Mouse (Mus musculus) layer of hippocampus, adult 6 months (tissue): ENCODE data around the gene Ints7. TPM values are rescaled to one million over a fixed set of nuclear protein-coding genes. Genes with fewer than 3 reads are reported as not detected.

ENCODE experiments used
- long read RNA-seq, 2 experiments: library from polyadenylated mRNA; unstranded; transcript quantifications; one replicate each; pipeline ENCODE4 v2.0.0; 2019 to 2020
- polyA plus RNA-seq: library from polyadenylated mRNA; unstranded; fragments of <200 nt; fragmentation: Nextera tagmentation; gene quantifications from 2 replicates; pipeline ENCODE4 v1.2.3, GENCODE M21; 2021

Ints7 gene
- polyA plus RNA-seq: 9.7 and 12.5 TPM in 2 replicates
- long read RNA-seq, experiment 1, full-length matches to known transcripts: 4 of 19 reads
- long read RNA-seq, experiment 1, partial matches to known transcripts: 7 of 19 reads
- long read RNA-seq, experiment 1, other reads (novel, unspliced or antisense): 8 of 19 reads
- long read RNA-seq, experiment 2, full-length matches to known transcripts: 75 of 112 reads
- long read RNA-seq, experiment 2, partial matches to known transcripts: 25 of 112 reads
- long read RNA-seq, experiment 2, other reads (novel, unspliced or antisense): 12 of 112 reads

DNA sequence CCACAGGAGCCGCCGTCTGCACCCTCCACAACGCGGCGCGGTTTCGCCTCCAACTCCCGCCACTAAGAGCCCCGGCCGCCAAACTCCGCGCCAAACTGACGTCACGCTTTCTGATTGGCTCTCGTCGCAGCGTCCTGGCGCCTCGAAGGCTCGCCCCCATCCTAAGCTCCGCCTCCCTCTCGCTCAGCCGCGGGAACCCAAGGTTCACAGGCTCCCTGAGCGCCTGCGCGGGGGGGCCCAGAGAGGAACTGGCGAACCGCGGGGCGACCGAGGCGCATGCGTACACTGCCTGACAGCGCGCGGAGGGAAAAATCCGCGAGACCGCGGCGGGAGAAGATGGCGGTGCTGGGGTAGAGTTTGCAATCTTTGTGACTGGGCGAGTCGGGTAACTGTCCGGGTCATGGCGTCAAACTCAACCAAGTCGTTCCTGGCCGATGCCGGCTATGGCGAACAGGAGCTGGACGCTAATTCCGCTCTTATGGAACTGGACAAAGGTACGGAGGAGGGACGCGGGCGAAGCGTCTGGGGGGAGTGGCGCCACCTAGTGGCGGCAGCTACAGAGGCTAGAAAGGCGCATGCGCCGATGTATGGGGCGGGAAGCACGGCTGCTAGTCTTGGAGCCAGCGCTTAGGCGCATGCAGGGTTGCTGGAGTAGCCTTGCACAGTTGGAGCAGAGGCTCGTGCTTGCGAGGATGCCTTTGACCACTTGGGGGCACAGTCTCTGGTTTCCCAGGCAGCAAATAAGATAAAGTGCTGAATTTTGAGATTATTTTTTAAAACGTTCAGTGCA, at the start of gene Ints7, which contains the start of gene Dtl:
Gene Ints7, plus strand, starts transcription at position 179 of the 790 bp plus-strand sequence.
Gene Dtl, minus strand, starts transcription at position 87 of the 790 bp plus-strand sequence.

Other genes starting within 250 kb of the Ints7 start
- gene Tmem206, start 249.7 kb upstream of the Ints7 start, polyA plus RNA-seq: 7.3 and 7.8 TPM in 2 replicates
- gene Ppp2r5a, start 172.4 kb upstream of the Ints7 start, polyA plus RNA-seq: 9.7 and 12.3 TPM in 2 replicates
- gene Dtl, start 92 bp upstream of the Ints7 start, polyA plus RNA-seq: 1.1 and 1.8 TPM in 2 replicates
- 19.5 and 20.3 TPM in 2 replicates for gene Lpgat1, start 142.2 kb downstream of the Ints7 start, polyA plus RNA-seq
- gene Nek2, start 245.8 kb downstream of the Ints7 start, polyA plus RNA-seq: 0.35 and 0.70 TPM in 2 replicates